Mouse (Mus musculus): ENCODE results near the gene Cct7. TPM values are rescaled to one million over a fixed set of nuclear protein-coding genes. Genes with fewer than 3 reads are reported as not detected.

The Cct7 gene
- total RNA-seq, 2 experiments from 2014 or later = 95.1 to 115 TPM

DNA sequence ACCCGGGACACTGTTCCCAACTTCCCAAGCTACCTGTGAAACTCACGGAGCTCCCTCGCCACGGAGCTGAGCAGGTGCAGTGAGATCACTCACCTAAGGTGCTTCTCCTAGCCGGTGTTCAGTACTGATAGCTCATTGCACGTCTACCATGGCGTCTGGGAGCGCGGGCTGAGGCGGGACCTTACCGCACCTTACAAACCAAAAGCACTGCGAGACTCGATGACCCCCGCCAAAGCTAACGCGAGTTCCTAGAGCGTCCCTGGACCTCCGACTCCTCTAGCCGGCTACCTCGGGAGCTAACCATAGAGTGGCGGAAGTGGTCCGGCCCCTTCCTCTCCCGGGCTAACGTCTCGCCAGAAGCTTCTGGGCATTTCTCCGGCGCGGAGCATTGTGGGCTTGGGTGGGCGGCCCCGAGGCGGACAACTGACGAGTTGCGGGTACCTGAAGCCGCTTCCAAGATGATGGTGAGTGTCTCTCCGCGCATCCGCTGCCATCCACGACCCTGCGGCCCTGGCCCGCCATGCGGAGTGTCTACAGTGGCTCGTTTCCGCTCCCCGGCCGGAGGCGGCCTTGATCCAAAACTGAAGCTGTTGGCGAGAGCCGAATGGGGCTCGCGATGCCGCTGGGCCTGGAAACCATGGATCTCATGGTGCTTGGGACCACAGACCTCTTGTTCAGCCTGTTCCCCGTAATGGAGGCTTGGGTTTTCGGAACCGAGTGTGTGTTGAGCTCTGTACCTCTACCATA, 523 bp downstream of the Cct7 start, which contains the start of gene Pradc1:
Gene Pradc1, minus strand, starts transcription at position 307 of the 747 bp plus-strand sequence.
- ATAC-seq (replicated peaks; ENCODE audit: low FRiP score, poor library complexity, severe bottlenecking) = peak; percentile 58

DNA sequence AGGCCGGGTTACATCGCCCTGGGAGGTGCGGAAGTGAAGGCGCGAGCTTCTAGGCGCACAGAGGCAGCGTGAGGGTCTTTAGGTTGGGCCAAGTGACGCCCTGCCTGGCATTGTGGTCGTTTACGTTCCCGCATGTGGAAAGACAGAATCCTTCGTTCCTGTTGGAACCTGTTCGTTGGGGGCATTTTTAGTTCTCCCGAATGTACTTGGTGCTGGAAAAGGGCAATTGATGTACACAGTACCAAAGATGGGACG, 1.0 kb downstream of the Cct7 start:
- ATAC-seq (replicated peaks; ENCODE audit: low FRiP score, poor library complexity, severe bottlenecking) = 0 out of 2 replicates have a peak, but pooled peaks have one; percentile 4

GRCm38 (mm10) chr6:85452816-85453215, 1.5 kb downstream of the Cct7 start:
- peak; percentile 47 for ATAC-seq (replicated peaks; ENCODE audit: low FRiP score, poor library complexity, severe bottlenecking)

DNA sequence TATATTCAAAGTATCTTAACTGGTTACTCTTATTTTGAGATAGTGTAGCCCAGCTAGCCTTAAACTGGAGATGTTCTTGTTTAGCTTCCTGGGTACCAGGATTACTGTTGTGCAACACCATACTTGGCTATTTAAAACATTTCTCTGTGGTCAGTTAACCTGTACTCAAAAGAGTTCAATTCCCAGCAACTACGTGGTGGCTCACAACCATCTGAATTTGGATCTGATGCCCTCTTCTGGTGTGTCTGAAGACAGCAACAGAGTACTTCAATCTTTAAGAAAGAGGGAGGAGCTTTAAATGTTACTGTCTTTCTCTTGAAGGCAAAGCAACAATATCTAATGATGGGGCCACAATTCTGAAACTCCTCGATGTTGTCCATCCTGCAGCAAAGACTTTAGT, 8.3 kb downstream of the Cct7 start:
- ATAC-seq (replicated peaks; ENCODE audit: low FRiP score, poor library complexity, severe bottlenecking) = no peak

DNA sequence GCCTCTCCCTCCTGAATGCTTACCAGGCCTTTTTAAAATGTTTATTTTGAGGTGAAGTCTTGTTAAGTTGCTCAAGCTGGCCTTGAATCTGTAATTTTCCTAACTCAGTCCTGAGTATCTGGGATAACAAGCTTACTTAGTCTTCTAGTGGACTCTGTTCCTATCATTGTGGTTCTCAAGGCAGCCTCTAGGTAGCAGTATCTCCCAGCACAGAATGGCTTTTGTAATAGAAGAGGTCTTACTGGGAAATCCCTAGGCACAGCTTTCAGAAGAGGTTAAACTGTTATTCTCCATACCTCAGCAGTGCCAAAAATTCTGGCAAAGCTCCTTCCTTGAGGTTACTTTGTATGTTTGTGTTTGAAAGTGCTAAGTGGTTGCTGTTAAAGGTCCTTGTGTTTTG, 14.1 kb downstream of the Cct7 start:
- no peak for ATAC-seq (replicated peaks; ENCODE audit: low FRiP score, poor library complexity, severe bottlenecking)

GRCm38 (mm10) chr6:85469660-85470430, 18.5 kb downstream of the Cct7 start:
- ATAC-seq (replicated peaks; ENCODE audit: low FRiP score, poor library complexity, severe bottlenecking) = no peak

GRCm38 (mm10) chr6:85471962-85472361, 20.6 kb downstream of the Cct7 start:
- ATAC-seq (replicated peaks; ENCODE audit: low FRiP score, poor library complexity, severe bottlenecking) = no peak

DNA sequence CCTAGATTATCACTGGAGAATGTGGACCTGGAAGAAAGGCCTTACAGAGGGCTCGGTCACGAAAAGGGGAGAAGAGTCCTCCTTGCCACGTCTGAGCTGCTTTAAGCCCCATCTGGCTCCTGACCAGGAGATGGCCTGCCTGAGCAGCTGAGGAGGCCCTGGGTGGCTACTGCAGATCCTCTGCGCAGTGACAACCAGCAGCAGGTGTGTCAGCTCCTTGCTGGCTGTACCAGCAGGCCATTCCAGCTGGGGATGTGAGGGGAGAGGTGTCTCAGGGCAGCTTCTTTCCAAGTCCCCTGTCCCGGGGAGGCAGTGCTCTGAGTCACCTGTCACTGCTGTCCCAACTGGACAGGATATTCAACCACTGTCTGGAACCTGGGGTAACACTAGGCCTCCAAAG, 21.2 kb downstream of the Cct7 start:
- no peak for ATAC-seq (replicated peaks; ENCODE audit: low FRiP score, poor library complexity, severe bottlenecking)

DNA sequence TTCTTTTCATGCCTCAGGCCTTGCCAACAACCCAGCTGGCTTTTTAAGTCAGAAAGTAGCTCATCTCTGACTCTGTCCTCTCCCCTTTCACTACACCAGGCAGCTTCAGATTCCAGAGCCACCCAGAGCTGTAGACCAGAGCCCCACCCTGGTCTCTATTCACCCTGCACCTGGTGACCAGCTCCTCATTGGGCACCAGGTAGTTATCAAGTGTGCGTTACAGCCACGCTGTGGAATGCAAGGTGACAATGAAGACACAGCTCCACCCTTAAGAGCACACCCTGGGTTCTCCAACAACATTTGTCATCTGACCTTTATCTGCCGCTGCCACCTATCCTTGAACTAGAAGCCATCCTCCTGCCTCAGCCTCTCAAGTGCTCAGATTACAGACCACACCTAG, 24.3 kb downstream of the Cct7 start:
- no peak for ATAC-seq (replicated peaks; ENCODE audit: low FRiP score, poor library complexity, severe bottlenecking)

GRCm38 (mm10) chr6:85477366-85477917, 26.1 kb downstream of the Cct7 start:
- ATAC-seq (replicated peaks; ENCODE audit: low FRiP score, poor library complexity, severe bottlenecking) = peak; percentile 69

GRCm38 (mm10) chr6:85478416-85478815, 27.1 kb downstream of the Cct7 start:
- ATAC-seq (replicated peaks; ENCODE audit: low FRiP score, poor library complexity, severe bottlenecking) = 0 out of 2 replicates have a peak, but pooled peaks have one; percentile 16

DNA sequence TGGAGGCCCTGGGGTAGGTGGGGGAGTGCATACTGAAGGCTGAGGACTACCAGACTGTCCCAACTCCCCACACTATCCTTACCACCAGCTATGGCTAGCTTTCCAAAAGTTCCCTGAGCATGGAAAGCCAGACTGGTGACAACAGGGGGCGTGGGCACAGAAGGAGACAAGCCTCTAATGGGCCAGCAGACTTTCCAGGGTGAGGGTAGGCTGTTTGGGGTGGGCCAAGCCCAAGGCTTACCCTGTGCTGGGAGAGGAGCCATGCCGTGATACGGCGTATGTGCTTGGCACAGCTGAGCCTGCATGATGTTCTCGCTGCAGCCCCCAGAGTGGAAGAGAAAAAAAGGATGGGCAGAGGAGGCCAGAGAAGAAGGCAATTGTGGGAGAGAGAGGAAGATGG, 28.7 kb downstream of the Cct7 start:
- no peak for ATAC-seq (replicated peaks; ENCODE audit: low FRiP score, poor library complexity, severe bottlenecking)

DNA sequence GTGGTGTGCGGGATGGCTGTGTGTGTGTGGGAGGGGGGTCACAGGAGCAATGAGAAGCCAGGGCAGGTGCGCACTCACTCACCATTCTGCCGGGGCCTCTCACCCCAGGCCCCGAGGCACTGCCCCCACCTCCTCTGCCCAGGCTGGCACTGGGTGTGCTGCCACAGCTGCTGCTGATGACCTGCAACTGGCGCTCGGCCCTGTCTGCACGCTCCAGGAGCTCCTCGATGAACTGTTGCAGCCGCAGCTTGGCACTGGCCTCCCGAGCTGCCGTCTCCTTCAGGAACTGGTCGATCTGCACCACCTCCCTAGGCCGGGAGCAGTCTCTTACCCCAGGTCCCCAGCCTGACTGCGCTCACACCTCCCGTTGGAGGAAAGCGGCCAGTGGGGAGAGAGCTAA, 29.4 kb downstream of the Cct7 start:
- no peak for ATAC-seq (replicated peaks; ENCODE audit: low FRiP score, poor library complexity, severe bottlenecking)

- no peak for ATAC-seq (replicated peaks; ENCODE audit: low FRiP score, poor library complexity, severe bottlenecking)
Observed at GRCm38 (mm10) chr6:85483843-85484721, 32.8 kb downstream of the Cct7 start.

GRCm38 (mm10) chr6:85485738-85486137, 34.4 kb downstream of the Cct7 start:
- no peak for ATAC-seq (replicated peaks; ENCODE audit: low FRiP score, poor library complexity, severe bottlenecking)

DNA sequence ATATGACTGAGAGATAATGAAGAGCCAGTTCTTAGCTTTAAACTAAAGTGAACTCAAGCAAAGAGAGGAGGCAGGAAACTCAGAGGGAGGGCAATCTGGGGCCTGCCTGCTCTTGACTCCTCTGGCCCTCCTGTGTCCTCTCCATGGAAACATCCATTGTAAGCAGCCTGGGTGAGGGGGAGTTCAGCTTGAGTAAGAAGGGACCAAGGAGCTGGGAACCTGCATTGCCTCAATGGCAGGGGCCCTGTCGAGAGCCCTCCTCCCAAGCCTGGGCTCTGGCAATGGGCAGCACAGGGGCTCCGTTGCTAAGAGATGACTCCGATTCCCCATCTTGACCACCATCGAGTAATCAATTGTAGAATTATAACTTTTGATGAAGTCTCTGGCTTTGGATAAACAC, 37.2 kb downstream of the Cct7 start:
- no peak for ATAC-seq (replicated peaks; ENCODE audit: low FRiP score, poor library complexity, severe bottlenecking)

DNA sequence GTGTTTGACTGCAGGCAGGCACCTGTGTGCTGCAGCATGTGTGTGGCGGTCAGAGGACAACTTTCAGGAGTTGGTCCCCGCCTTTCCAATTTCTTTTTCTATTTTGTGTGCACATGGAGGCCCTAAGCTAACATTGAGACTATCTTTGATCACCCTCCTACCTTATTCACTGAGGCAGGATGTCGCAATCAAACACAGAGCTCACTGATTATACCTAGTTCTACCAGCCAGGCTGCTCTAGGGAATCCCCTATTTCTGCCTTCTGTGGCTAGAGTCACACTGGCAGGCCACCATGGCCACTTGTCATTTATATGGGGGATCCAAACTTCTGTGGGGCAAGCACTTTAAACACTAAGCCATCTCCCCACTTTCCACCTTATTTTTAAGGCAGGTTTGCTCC, 38.4 kb downstream of the Cct7 start:
- ATAC-seq (replicated peaks; ENCODE audit: low FRiP score, poor library complexity, severe bottlenecking) = no peak

DNA sequence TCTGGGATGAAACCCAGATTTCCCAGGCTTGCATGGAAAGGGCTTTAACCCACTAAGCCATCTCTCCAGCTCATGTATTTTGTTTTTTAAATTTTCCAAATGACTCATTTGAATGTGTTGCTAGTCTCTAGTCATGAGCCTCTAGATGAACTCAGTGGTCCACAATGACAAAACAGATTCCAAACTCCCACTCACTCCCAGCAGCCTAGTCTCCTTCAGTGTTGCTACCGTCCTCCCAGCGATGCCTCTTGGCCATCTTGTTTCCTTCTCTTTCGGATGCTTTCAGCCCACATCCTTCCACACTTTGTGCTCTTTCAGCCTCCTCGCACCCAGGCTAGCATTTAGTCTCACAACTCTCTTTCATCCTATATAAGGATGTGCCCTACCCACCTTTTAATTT, 38.9 kb downstream of the Cct7 start:
- no peak for ATAC-seq (replicated peaks; ENCODE audit: low FRiP score, poor library complexity, severe bottlenecking)

GRCm38 (mm10) chr6:85491606-85492005, 40.3 kb downstream of the Cct7 start:
- ATAC-seq (replicated peaks; ENCODE audit: low FRiP score, poor library complexity, severe bottlenecking) = no peak

GRCm38 (mm10) chr6:85496976-85497375, 45.7 kb downstream of the Cct7 start:
- no peak for ATAC-seq (replicated peaks; ENCODE audit: low FRiP score, poor library complexity, severe bottlenecking)

All from erythroblast, adult 5-6 weeks (primary cell).